Mouse (Mus musculus): Measurements from ENCODE around the gene Jrkl. TPM values are rescaled to one million over a fixed set of nuclear protein-coding genes. Genes with fewer than 3 reads are reported as not detected.

The Jrkl gene
- polyA plus RNA-seq, 1 experiment from 2014 or later, result 10.4 TPM

DNA sequence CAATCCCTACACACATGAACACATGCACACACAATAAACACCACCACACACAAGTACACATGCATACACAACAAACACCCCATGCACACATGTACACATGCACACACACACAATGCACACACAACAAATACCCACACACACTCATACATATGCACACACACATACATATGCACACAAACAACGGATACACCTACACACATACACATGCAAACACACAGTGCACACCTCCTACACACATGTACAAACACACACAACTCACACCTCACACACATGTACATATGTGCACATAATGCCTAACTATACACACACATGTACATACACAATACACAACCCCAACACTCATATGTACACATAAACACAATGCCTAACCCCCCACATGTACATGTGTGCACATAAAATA is 19.8 kb downstream of the Jrkl start:
- Histone ChIP-seq H3K4me3 (no peak overlapping the region), H3K36me3 (no peaks in the 10 kb centered on the region), H3K27me3 (no peaks in the 10 kb centered on the region), H3K4me1 (replicated peaks) (no peaks in the 10 kb centered on the region), H3K27ac (replicated peaks) (no peak overlapping the region), H3K9me3 (no peaks in the 10 kb centered on the region), H3K9ac (no peak overlapping the region), H3K4me2 (no peak overlapping the region)
- 86% methylated on average over 1 of the region's 1 CpGs for WGBS
- no peak for ATAC-seq (ENCODE audit: low FRiP score, low read depth)

DNA sequence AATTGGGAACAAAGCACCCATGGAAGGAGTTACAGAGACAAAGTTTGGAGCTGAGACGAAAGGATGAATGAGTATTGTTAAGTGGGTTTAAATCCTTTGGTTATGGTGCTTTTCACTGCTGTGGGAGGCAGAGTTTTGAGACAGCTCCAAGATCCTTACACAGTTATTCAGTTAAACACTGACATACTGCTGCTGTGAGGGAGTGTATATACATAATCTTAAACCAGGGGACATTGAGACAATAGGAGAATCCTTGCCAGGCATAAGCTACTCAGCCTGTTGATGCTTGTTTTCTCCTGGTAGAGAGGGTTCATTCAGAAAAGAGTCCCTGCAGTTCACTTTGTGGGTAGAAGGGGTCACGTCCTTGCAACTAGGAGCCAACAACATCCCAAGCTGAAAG is 39.3 kb downstream of the Jrkl start:
- Histone ChIP-seq H3K4me2 (no peak overlapping the region), H3K4me1 (replicated peaks) (no peaks in the 10 kb centered on the region), H3K36me3 (no peaks in the 10 kb centered on the region), H3K9ac (no peak overlapping the region), H3K9me3 (no peaks in the 10 kb centered on the region), H3K4me3 (no peak overlapping the region), H3K27me3 (no peaks in the 10 kb centered on the region), H3K27ac (replicated peaks) (no peak overlapping the region)
- ATAC-seq (ENCODE audit: low FRiP score, low read depth), result no peak
- WGBS, result 51% methylated on average over 2 of the region's 2 CpGs

DNA sequence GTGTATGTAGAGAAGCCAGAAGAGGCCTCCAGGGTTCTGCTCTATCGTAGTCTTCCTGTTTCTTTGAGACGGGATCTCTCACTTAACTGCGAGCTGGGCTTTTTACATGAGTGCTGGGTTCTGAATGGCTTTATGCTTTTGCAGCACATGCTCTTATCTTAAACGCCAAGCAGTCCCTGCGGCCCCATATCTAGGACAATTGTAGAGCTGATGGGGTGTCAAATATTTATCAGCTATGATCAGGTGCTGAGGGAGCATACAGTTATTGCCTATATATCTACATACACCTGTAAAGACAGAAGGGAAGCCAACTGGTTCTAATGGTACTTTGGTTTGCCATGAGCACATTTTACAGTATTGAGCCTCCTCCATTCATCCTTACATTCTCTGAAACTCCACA is 41.9 kb downstream of the Jrkl start:
- 86% methylated on average over 5 of the region's 5 CpGs for WGBS
- no peak for ATAC-seq (ENCODE audit: low FRiP score, low read depth)
- Histone ChIP-seq H3K4me3 (no peak overlapping the region), H3K4me2 (no peak overlapping the region), H3K9ac (no peak overlapping the region), H3K27ac (replicated peaks) (no peak overlapping the region), H3K4me1 (replicated peaks) (no peaks in the 10 kb centered on the region), H3K9me3 (no peaks in the 10 kb centered on the region), H3K36me3 (no peaks in the 10 kb centered on the region), H3K27me3 (no peaks in the 10 kb centered on the region)

GRCm38 (mm10) chr9:13203109-13203508 is 42.5 kb downstream of the Jrkl start:
- no peaks in the 10 kb centered on the region for H3K4me1 ChIP-seq (replicated peaks)
- no peak overlapping the region for H3K9ac ChIP-seq
- H3K27me3 ChIP-seq, result no peaks in the 10 kb centered on the region
- H3K27ac ChIP-seq (replicated peaks), result no peak overlapping the region
- 98% methylated on average over 1 of the region's 1 CpGs for WGBS
- H3K4me2 ChIP-seq, result no peak overlapping the region
- no peak overlapping the region for H3K4me3 ChIP-seq
- no peak for ATAC-seq (ENCODE audit: low FRiP score, low read depth)
- no peaks in the 10 kb centered on the region for H3K36me3 ChIP-seq
- H3K9me3 ChIP-seq, result no peaks in the 10 kb centered on the region

- Histone ChIP-seq H3K4me2 (no peak overlapping the region), H3K4me1 (replicated peaks) (0 out of 2 replicates have a peak, but pooled peaks cover 3% of the 10 kb centered on the region), H3K27ac (replicated peaks) (no peak overlapping the region), H3K36me3 (no peaks in the 10 kb centered on the region), H3K4me3 (no peak overlapping the region), H3K9me3 (no peaks in the 10 kb centered on the region), H3K9ac (no peak overlapping the region), H3K27me3 (no peaks in the 10 kb centered on the region)
- whole genome bisulfite sequencing, result 68% methylated on average over 3 of the region's 3 CpGs
- no peak for ATAC-seq (ENCODE audit: low FRiP score, low read depth)
Measured at GRCm38 (mm10) chr9:13200079-13200478, 45.5 kb downstream of the Jrkl start.

DNA sequence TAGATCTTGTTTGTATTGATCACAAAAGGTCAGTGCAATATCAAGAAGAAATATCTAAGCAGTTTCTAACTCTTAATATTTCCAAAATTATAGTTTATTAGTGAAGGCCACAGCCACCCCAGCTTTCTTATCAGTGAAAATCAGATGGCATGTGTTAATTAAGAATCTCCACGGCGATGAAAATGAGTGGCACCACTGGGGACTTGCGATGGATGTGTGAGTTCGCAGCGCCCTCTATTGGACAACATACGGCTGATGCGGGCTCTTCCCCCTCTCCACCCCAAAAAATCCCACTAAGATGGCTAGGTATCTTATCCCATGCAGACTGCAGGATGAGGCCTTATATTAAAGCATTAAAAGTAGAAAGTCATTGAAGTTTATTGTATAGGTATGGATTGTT is 49.9 kb downstream of the Jrkl start:
- no peaks in the 10 kb centered on the region for H3K9me3 ChIP-seq
- H3K9ac ChIP-seq, result no peak overlapping the region
- 0 out of 2 replicates have a peak, but pooled peaks have one; percentile 45 for ATAC-seq (ENCODE audit: low FRiP score, low read depth)
- WGBS, result 2% methylated on average over 7 of the region's 7 CpGs
- no peaks in the 10 kb centered on the region for H3K27me3 ChIP-seq
- H3K27ac ChIP-seq (replicated peaks), result no peak overlapping the region
- 0 out of 2 replicates have a peak, but pooled peaks cover 3% of the 10 kb centered on the region for H3K4me1 ChIP-seq (replicated peaks)
- H3K36me3 ChIP-seq, result no peaks in the 10 kb centered on the region
- H3K4me2 ChIP-seq, result peak overlapping the region; percentile 38
- H3K4me3 ChIP-seq, result no peak overlapping the region

DNA sequence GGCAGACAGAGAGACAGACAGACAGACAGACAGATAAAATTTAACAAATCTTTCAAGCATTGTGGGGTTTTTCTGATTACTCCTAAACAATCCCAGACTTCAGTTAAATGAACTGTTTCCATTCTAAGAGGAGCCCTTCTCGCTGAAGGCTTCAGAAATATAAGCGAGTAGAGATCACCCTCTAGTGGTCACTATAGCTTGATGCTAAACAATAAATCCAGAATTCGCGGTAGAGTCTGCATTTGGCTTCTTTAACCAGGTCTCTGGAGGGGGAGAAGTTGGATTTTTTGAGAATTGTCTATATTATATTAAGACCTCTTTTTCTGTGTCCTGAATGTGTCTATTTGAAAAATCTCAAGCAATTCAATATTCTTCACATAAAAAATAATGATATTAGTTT is 50.4 kb downstream of the Jrkl start:
- no peaks in the 10 kb centered on the region for H3K27me3 ChIP-seq
- H3K4me2 ChIP-seq, result no peak overlapping the region
- H3K36me3 ChIP-seq, result no peaks in the 10 kb centered on the region
- WGBS, result 3% methylated on average over 4 of the region's 4 CpGs
- no peak overlapping the region for H3K4me3 ChIP-seq
- peak; percentile 27; the same call in 1 of the 2 replicates for ATAC-seq (ENCODE audit: low FRiP score, low read depth)
- 0 out of 2 replicates have a peak, but pooled peaks cover 3% of the 10 kb centered on the region for H3K4me1 ChIP-seq (replicated peaks)
- no peaks in the 10 kb centered on the region for H3K9me3 ChIP-seq
- no peak overlapping the region for H3K9ac ChIP-seq
- no peak overlapping the region for H3K27ac ChIP-seq (replicated peaks)

GRCm38 (mm10) chr9:13194619-13195018 is 51.0 kb downstream of the Jrkl start:
- Histone ChIP-seq H3K27me3 (no peaks in the 10 kb centered on the region), H3K4me3 (no peak overlapping the region), H3K9ac (no peak overlapping the region), H3K9me3 (no peaks in the 10 kb centered on the region), H3K4me1 (replicated peaks) (0 out of 2 replicates have a peak, but pooled peaks cover 3% of the 10 kb centered on the region), H3K27ac (replicated peaks) (no peak overlapping the region), H3K4me2 (no peak overlapping the region), H3K36me3 (no peaks in the 10 kb centered on the region)
- no peak for ATAC-seq (ENCODE audit: low FRiP score, low read depth)
- WGBS, result 88% methylated on average over 4 of the region's 4 CpGs

Other genes with a start within 250 kb of the Jrkl start
- 13.1 and 13.6 TPM in 2 replicates for gene Ccdc82, start 1.1 kb upstream of the Jrkl start, polyA plus RNA-seq (2015; fragmentation: Nextera tagmentation; extraction: Ambion mirVana)
- 11.2 and 12.3 TPM in 2 replicates for gene Maml2, start 52.1 kb upstream of the Jrkl start, polyA plus RNA-seq (2015; fragmentation: Nextera tagmentation; extraction: Ambion mirVana)
- not detected in 2 replicates for gene Gm17571, start 200.9 kb upstream of the Jrkl start, polyA plus RNA-seq (2015; fragmentation: Nextera tagmentation; extraction: Ambion mirVana)